Mouse (Mus musculus): ENCODE results near the gene Cstf3. TPM values are rescaled to one million over a fixed set of nuclear protein-coding genes. Genes with fewer than 3 reads are reported as not detected.

The Cstf3 gene
- polyA plus RNA-seq, 1 experiment: 4.0 TPM

GRCm38 (mm10) chr2:104685418-104685817, 95.1 kb downstream of the Cstf3 start:
- no peak for TF ChIP-seq GATA1 (IDR thresholded peaks at IDR 0.05; ENCODE audit: low read length)

GRCm38 (mm10) chr2:104687261-104687660, 96.9 kb downstream of the Cstf3 start:
- no peak for TF ChIP-seq GATA1 (IDR thresholded peaks at IDR 0.05; ENCODE audit: low read length)

DNA sequence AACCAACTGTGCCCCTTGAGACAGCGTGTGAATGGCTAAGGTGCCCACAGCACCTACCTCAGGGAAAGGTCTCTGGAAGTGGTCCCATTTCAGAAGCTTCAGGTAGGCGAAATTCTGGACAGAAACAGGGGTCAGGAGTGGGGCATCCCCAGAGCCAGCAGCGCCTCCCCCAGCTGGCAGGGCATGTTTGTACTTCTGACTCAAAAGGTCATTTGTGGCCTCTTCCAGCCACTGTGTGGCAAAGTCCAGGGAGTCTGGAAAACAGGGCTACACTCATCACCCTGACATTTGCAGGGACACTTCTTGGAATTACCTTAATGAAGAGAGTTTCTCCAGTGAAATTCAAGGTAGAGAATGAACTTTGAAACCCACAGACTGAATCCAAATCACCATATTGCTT, 98.0 kb downstream of the Cstf3 start:
- TF ChIP-seq GATA1 (IDR thresholded peaks at IDR 0.05; ENCODE audit: low read length): no peak

DNA sequence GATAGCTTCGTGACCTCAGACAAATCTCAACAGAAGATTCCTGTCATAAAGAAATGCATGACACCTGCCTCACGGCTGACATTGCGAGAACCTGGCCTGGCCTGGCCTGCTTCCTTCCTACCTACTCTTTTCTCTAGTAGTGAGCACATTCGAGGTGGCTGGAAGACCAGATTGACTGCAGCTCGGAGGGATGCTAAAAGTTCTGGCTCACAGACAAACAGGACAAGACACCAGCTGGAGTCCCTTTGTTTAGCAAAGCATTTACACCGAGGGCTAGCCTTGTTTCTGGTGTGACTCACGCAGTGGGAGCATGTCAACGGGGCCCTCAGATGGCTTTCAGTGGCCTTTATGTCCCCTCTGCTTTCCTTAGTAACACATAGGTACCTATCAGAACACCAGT, 98.4 kb downstream of the Cstf3 start:
- no peak for TF ChIP-seq GATA1 (IDR thresholded peaks at IDR 0.05; ENCODE audit: low read length)

GRCm38 (mm10) chr2:104690720-104691119, 100.4 kb downstream of the Cstf3 start:
- TF ChIP-seq GATA1 (IDR thresholded peaks at IDR 0.05; ENCODE audit: low read length): no peak

GRCm38 (mm10) chr2:104692551-104692950, 102.2 kb downstream of the Cstf3 start:
- TF ChIP-seq GATA1 (IDR thresholded peaks at IDR 0.05; ENCODE audit: low read length): no peak

GRCm38 (mm10) chr2:104699659-104700058, 109.3 kb downstream of the Cstf3 start:
- no peak for TF ChIP-seq GATA1 (IDR thresholded peaks at IDR 0.05; ENCODE audit: low read length)

GRCm38 (mm10) chr2:104703158-104703557, 112.8 kb downstream of the Cstf3 start:
- TF ChIP-seq GATA1 (IDR thresholded peaks at IDR 0.05; ENCODE audit: low read length): no peak

DNA sequence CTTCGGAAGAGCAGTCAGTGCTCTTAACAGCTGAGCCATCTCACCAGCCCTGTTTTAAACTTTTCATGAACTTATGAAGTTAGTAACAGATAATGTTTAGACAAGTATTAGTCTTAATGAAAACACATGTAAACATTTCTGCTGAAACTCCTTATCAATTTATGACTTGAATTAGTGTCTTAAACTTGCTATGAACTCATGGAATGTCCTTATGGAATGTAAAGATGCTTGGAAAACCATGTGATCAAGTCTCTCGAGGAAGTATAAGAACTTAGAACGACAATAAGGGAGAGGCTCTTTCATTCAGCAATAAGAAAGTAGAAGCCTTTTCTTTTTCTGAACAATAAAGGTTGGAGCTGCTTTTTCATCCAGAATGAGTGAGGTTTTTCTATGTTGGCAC, 114.0 kb downstream of the Cstf3 start:
- TF ChIP-seq GATA1 (IDR thresholded peaks at IDR 0.05; ENCODE audit: low read length): no peak

DNA sequence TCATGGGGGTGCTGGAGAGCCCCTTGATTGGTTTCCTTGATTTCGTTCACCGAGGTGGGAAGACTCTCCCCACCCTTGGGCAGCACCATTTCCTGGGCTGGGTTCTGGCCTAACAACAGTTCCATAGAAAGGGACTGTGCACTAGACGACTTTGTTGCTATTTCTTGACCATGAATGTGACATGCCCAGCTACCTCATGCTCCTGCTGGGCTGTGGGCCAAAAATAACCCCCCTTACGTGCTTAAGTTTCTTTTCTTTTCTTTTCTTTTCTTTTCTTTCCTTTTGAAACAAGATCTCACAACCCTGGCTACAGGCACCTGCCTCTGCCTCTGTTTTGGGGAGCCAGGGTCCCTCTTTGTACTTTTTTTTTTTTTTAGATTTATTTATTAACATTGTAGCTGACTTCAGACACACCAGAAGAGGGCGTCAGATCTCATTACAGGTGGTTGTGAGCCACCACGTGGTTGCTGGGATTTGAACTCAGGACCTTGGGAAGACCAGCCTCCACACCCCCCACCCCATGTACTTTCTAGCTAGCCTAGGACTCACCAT, 119.5 kb downstream of the Cstf3 start:
- no peak for TF ChIP-seq GATA1 (IDR thresholded peaks at IDR 0.05; ENCODE audit: low read length)

- no peak for TF ChIP-seq GATA1 (IDR thresholded peaks at IDR 0.05; ENCODE audit: low read length)
Observed at GRCm38 (mm10) chr2:104710670-104711370, 120.5 kb downstream of the Cstf3 start.

DNA sequence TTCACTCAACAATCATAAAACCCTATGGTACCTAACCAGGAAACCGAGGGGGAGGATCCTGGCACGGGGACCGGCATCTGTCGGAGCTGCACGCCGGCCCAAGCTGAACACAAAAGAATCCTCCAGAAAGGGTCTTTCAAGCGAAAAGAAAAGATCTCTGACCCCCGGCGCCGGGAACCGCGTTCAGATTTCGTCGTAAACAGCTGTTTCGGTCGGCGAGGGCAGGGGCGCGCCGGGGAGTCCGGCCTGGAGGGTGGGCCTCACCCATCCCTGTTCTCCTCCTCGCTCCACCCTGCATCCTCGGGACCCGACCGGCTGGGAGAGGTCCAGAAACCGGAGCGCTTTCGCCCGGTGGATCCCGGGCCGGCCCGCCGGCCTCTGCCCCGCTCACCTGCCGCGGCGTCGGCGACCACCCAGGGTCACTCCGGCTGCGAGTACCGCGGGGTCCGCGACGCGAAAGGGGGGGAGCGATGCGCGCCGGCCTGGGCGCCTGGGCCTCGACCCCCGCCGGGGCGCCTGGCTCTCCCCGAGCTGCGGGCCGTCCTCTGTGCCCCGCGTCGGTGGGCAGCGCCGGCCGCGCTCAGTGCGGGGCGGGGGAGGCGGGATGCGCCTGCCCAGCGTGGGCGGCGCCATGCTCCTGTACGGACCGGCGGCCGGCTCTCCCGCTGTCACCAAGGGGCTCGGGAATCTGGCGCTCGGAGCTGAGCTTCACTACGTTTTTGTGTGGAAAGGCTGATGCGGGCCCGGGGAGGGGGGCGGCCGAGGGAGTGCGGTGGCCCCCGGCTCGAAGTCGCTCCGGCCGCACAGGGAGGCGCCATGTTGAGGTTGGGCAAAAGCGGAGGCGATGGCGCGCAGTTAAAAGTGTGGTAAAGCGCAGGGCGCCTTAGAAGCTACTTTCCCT, 121.5 kb downstream of the Cstf3 start, which contains the start of gene Tcp11l1:
Tcp11l1 (minus strand) TSS at position 585 of the 901 bp plus-strand sequence.
- TF ChIP-seq GATA1 (IDR thresholded peaks at IDR 0.05; ENCODE audit: low read length): no peak

- no peak for TF ChIP-seq GATA1 (IDR thresholded peaks at IDR 0.05; ENCODE audit: low read length)
Observed at GRCm38 (mm10) chr2:104712486-104712809, 122.1 kb downstream of the Cstf3 start.

- TF ChIP-seq GATA1 (IDR thresholded peaks at IDR 0.05; ENCODE audit: low read length): no peak
Observed at GRCm38 (mm10) chr2:104714254-104714691, 124.0 kb downstream of the Cstf3 start.

Other genes starting within 250 kb of the Cstf3 start
- gene D430041D05Rik, start 179.5 kb upstream of the Cstf3 start, polyA plus RNA-seq (2012): 0.08 and 0.09 TPM in 2 replicates
- 10.1 and 11.1 TPM in 2 replicates for gene Hipk3, start 96.1 kb upstream of the Cstf3 start, polyA plus RNA-seq (2012)
- gene Tcp11l1, start 121.6 kb downstream of the Cstf3 start, polyA plus RNA-seq (2012): 9.5 and 11.1 TPM in 2 replicates
- not detected in 2 replicates for gene Pin1rt1, start 125.9 kb downstream of the Cstf3 start, polyA plus RNA-seq (2012)
- gene Depdc7, start 152.4 kb downstream of the Cstf3 start, polyA plus RNA-seq (2012): 1.7 and 2.0 TPM in 2 replicates
- gene Qser1, start 226.2 kb downstream of the Cstf3 start, polyA plus RNA-seq (2012): 2.3 and 2.9 TPM in 2 replicates

Data from G1E-ER4 (cell line).